Mouse (Mus musculus) heart, embryonic 13.5 days (tissue): ENCODE measurements at regions not wholly inside any gene's neighbourhood (a gene's known extent, or its start where the extent isn't known, plus 50 kb on each side); places are given as distances from the start of the nearest gene placed in this dataset.

Source experiments
- ATAC-seq: fragments of 200-750 bp; cut with Nextera tagmentation; 2 replicates; pipeline ENCODE4 v1.8.0; 2017; ENCODE audit warnings: moderate TSS enrichment; ENCODE audit not compliant: insufficient number of reproducible peaks, low FRiP score, low TSS enrichment; ENCODE audit errors: extremely low read depth
- H3K27ac ChIP-seq: fragments of 300-500 bp; sonication (generic); replicated peaks from 2 replicates; pipeline ENCODE4 v1.5.1; 2015; ENCODE audit warnings: moderate library complexity, mild to moderate bottlenecking, inconsistent platforms
- H3K27me3 ChIP-seq: fragments of 300-500 bp; sonication (generic); replicated peaks from 2 replicates; pipeline ENCODE4 v1.6.1; 2015; ENCODE audit warnings: mild to moderate bottlenecking, inconsistent platforms
- H3K36me3 ChIP-seq: fragments of 300-500 bp; sonication (generic); 2 replicates; pipeline ENCODE4 v1.6.1; 2015; ENCODE audit warnings: mild to moderate bottlenecking, inconsistent platforms
- H3K4me1 ChIP-seq: fragments of 300-500 bp; sonication (generic); 2 replicates; pipeline ENCODE4 v1.6.1; 2015; ENCODE audit warnings: inconsistent platforms
- H3K4me2 ChIP-seq: fragments of 300-500 bp; sonication (generic); 2 replicates; pipeline ENCODE4 v1.6.1; 2015; ENCODE audit warnings: inconsistent platforms, mild to moderate bottlenecking, moderate library complexity
- H3K4me3 ChIP-seq: fragments of 300-500 bp; sonication (generic); 2 replicates; pipeline ENCODE4 v1.5.1; 2015; ENCODE audit warnings: moderate library complexity, mild to moderate bottlenecking, inconsistent platforms
- H3K9ac ChIP-seq: fragments of 300-500 bp; sonication (generic); 2 replicates; pipeline ENCODE4 v1.6.1; 2015; ENCODE audit warnings: inconsistent platforms, mild to moderate bottlenecking, moderate library complexity
- H3K9me3 ChIP-seq: fragments of 300-500 bp; sonication (generic); 2 replicates; pipeline ENCODE4 v1.6.1; 2016; ENCODE audit warnings: inconsistent platforms
- WGBS: fragments of 180-500 bp; shearing (Covaris S2); methylation state at CpG from one replicate; pipeline ENCODE4 v1.1.7; 2015; ENCODE audit warnings: mixed read lengths; 5-methylcytosine and 5-hydroxymethylcytosine counted together

DNA sequence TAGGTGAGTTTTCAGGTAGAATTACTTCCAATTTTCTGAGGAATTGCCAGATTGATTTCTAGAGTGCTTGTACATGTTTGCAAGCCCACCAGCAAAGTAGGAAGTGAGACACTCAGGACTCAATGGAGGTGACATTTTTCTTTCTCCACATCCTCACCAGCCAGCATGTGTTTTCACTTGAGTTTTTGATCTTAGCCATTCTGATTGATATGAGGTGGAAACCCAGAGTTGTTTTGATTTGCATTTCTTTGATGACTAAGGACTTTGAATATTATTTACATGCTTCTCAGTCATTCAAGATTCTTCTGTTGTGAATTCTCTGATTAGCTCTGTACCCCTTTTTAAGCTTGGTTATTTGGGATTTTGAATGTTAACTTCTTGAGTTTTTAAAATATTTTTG lies 2650.2 kb downstream of the Gm37988 start:
- Histone ChIP-seq H3K27me3 (no peaks in the 10 kb centered on the region), H3K9me3 (no peaks in the 10 kb centered on the region), H3K27ac (no peak overlapping the region), H3K4me3 (no peak overlapping the region), H3K4me2 (no peak overlapping the region), H3K36me3 (no peaks in the 10 kb centered on the region), H3K9ac (no peak overlapping the region), H3K4me1 (no peaks in the 10 kb centered on the region)
- ATAC-seq: no peak

DNA sequence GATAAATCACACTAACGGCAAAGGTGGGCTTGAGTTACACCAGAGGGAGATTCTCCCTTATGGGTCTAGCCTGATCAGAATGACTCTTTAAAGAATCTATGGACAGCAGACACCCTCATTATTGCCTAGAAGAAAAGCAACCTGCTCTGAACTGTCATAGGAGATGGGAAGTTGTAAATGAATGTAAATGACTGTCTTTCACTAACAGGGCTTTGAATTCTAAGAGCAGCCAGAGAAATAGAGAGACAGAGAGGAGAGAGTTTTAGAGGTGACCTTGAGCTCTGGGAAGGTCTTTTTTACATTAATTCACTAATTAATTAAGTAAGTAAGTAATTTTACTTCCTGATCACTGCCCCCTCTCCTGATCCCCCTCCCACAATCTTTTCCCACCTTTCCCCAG lies 2686.4 kb downstream of the Gm37988 start:
- no peaks in the 10 kb centered on the region for H3K27me3 ChIP-seq
- 82% methylated on average over 1 of the region's 1 CpGs for WGBS
- no peak for ATAC-seq
- H3K27ac ChIP-seq: no peak overlapping the region
- H3K4me1 ChIP-seq: 0 out of 2 replicates have a peak, but pooled peaks cover 2% of the 10 kb centered on the region
- no peaks in the 10 kb centered on the region for H3K9me3 ChIP-seq
- no peak overlapping the region for H3K4me3 ChIP-seq
- no peak overlapping the region for H3K9ac ChIP-seq
- no peak overlapping the region for H3K4me2 ChIP-seq
- H3K36me3 ChIP-seq: no peaks in the 10 kb centered on the region

DNA sequence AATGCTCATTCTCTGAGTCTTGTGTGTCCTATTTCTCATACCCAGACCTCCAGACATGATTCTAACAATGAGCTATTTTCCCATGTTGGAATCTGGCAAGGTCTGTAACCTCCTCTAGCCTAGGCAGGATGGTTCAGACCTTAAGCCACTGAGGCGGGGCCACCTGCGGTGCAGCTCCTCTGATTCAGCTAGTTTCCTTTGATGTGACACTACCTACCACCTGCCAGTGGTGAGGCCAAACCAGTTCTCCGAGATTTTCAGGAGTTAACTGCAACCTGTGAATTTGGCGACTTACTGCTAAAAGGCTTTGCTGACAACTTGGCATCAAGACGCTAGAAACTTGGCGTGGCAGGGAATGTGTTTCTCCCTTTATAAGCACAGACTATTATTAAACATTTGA lies 2691.3 kb downstream of the Gm37988 start:
- Histone ChIP-seq H3K4me1 (0 out of 2 replicates have a peak, but pooled peaks cover 2% of the 10 kb centered on the region), H3K36me3 (no peaks in the 10 kb centered on the region), H3K4me2 (no peak overlapping the region), H3K9ac (no peak overlapping the region), H3K27ac (no peak overlapping the region), H3K9me3 (no peaks in the 10 kb centered on the region), H3K4me3 (no peak overlapping the region), H3K27me3 (no peaks in the 10 kb centered on the region)
- ATAC-seq: no peak
- 60% methylated on average over 6 of the region's 6 CpGs for WGBS

DNA sequence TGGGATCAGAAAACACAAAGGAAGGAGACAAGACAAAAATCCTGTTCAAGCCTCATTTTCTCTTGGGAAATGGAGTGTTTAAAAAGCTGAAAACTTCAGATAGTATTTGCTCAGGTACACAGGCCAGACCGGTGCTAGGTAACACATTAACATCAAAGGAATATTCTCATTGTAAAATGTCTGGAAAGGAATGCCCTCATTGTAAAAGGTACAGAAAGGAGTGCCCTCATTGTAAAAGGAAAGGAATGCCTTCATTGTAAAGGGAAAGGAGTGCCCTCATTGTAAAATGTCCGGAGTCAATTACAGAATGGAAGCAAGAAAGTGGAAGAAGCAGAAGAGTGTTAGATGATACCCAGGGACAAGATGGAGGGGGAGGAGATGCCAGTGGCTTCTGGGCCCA lies 2694.7 kb downstream of the Gm37988 start:
- Histone ChIP-seq H3K27me3 (no peaks in the 10 kb centered on the region), H3K9me3 (no peaks in the 10 kb centered on the region), H3K36me3 (no peaks in the 10 kb centered on the region), H3K4me1 (0 out of 2 replicates have a peak, but pooled peaks cover 2% of the 10 kb centered on the region), H3K4me3 (no peak overlapping the region), H3K27ac (no peak overlapping the region), H3K4me2 (no peak overlapping the region), H3K9ac (no peak overlapping the region)
- no peak for ATAC-seq
- WGBS: 82% methylated on average over 2 of the region's 2 CpGs

DNA sequence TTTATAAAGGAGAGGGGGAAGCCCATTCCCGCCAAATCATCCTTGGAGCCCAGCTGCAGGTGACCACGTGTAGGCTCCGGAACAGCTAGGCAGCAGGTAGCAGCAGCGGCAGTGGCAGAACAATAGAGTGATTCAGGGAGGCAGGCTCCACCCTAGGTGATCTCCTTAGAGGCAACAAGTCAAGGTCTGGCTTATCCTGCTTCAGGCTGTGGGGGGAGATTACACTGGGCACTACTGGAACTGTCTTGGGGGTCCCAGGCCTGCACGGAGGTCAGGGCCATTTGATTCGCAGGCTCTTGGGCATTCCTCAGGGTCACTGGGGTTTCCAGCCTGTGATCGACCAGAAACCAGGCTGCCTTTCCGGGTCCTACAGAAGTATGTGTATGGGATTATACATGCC lies 2711.1 kb downstream of the Gm37988 start:
- WGBS: 62% methylated on average over 8 of the region's 8 CpGs
- Histone ChIP-seq H3K36me3 (no peaks in the 10 kb centered on the region), H3K4me2 (no peak overlapping the region), H3K9me3 (no peaks in the 10 kb centered on the region), H3K27ac (no peak overlapping the region), H3K4me3 (no peak overlapping the region), H3K4me1 (no peaks in the 10 kb centered on the region), H3K9ac (no peak overlapping the region), H3K27me3 (no peaks in the 10 kb centered on the region)
- no peak for ATAC-seq

DNA sequence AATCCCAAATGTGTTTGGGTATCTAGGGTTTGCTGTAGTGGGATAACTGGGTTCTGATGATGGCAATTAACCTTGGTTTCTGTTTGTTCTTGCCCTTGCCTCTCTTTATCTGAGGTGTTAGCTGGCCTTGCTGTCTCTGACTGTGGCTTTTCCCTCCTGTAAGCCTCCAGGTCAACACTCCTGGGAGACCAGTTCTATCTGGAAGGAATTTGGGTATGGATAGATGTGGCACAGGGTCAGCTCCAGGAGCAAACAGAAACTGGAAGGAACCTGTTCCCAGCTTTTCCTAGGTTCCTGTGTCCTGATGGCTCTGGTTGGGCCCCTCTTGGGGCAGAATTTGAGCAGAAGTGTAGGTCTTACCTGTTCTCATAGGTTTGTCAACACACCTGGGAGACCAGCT lies 2725.8 kb downstream of the Gm37988 start:
- Histone ChIP-seq H3K9ac (no peak overlapping the region), H3K4me2 (no peak overlapping the region), H3K27me3 (no peaks in the 10 kb centered on the region), H3K9me3 (no peaks in the 10 kb centered on the region), H3K4me3 (no peak overlapping the region), H3K27ac (no peak overlapping the region), H3K4me1 (no peaks in the 10 kb centered on the region), H3K36me3 (no peaks in the 10 kb centered on the region)
- ATAC-seq: no peak

DNA sequence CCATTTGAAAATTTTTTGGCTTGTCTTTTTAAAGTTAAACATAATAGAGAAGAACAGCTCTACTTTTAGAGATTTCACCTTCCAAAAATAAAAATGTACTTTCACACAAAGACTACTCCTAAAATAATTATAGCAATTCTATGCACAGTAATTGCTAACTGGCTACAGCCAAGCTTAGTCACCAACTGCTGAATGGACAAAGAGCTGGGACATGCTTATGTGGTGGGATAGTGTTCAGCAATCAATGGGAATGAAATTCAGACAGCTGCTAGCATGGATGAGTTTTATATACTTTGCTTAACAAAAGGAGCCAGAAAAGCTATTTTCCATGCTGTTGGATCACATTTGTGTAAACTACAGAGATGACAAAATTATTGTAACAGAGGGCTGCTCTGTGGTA lies 2727.5 kb downstream of the Gm37988 start:
- Histone ChIP-seq H3K27me3 (no peaks in the 10 kb centered on the region), H3K4me3 (no peak overlapping the region), H3K4me1 (no peaks in the 10 kb centered on the region), H3K27ac (no peak overlapping the region), H3K4me2 (no peak overlapping the region), H3K9me3 (no peaks in the 10 kb centered on the region), H3K36me3 (no peaks in the 10 kb centered on the region), H3K9ac (no peak overlapping the region)
- no peak for ATAC-seq

DNA sequence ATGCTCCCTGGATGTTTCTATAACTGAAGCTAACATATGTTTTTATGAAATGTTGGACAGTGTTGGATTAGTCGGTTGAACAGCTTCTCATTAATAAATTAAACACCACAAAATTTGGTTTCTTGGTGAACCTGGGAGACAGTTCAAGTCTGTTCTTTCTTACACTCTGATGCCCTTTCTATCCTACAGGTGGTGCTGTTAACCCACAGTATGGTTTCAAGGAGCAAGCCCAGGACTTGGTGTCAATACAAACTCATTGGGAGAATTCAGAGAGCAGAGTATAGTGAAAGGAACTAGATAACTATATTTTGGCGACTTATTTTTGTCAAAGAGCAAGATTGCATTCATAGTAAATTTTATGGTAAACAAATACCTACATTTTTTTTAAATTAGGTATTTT lies 2735.8 kb downstream of the Gm37988 start:
- WGBS: 10% methylated on average over 2 of the region's 2 CpGs
- H3K9ac ChIP-seq: no peak overlapping the region
- H3K4me3 ChIP-seq: no peak overlapping the region
- no peak overlapping the region for H3K27ac ChIP-seq
- H3K4me1 ChIP-seq: no peaks in the 10 kb centered on the region
- no peaks in the 10 kb centered on the region for H3K27me3 ChIP-seq
- no peak for ATAC-seq
- no peak overlapping the region for H3K4me2 ChIP-seq
- no peaks in the 10 kb centered on the region for H3K36me3 ChIP-seq
- no peaks in the 10 kb centered on the region for H3K9me3 ChIP-seq

DNA sequence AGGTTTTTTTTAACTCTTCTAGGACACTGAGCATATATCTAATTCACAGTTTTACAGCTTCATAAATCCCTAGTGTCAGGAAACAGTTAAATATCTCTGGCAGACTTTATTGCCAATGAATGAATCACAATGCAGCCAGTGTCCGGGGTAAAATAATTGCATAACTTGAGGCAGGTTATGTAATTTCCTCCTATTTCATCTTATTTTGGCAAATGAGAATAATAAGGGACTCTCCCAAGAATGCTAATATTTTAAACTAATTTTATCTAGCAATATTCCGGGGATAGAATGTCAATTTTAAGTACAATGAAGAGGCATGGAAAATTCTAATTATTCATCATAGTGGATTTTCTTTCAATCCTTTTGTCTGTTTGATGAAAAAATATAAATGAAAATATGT lies 2740.6 kb downstream of the Gm37988 start:
- H3K9ac ChIP-seq: no peak overlapping the region
- no peaks in the 10 kb centered on the region for H3K36me3 ChIP-seq
- H3K4me3 ChIP-seq: no peak overlapping the region
- 65% methylated on average over 2 of the region's 2 CpGs for WGBS
- H3K4me2 ChIP-seq: no peak overlapping the region
- no peaks in the 10 kb centered on the region for H3K4me1 ChIP-seq
- no peaks in the 10 kb centered on the region for H3K27me3 ChIP-seq
- H3K9me3 ChIP-seq: no peaks in the 10 kb centered on the region
- no peak overlapping the region for H3K27ac ChIP-seq
- ATAC-seq: no peak

DNA sequence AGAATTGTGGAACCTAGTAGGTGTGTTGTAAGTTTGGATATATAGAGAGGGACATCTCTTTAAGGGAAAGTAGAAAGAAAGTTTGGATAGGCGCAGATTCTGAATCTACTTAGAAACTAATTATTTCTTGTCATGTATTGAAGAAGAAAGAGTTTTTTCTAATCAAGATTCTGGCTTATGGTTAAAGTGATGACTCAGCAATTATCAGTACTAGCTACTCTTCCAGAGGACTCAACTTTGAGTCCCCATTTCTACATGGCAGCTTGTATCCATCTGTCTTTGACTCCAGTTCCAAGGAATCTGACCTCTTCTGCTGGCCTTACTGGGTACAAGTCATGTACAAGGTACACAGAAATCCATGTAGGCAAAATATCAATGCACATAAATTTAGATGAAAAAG lies 2767.1 kb downstream of the Gm37988 start:
- WGBS: 85% methylated on average over 1 of the region's 1 CpGs
- H3K9ac ChIP-seq: no peak overlapping the region

DNA sequence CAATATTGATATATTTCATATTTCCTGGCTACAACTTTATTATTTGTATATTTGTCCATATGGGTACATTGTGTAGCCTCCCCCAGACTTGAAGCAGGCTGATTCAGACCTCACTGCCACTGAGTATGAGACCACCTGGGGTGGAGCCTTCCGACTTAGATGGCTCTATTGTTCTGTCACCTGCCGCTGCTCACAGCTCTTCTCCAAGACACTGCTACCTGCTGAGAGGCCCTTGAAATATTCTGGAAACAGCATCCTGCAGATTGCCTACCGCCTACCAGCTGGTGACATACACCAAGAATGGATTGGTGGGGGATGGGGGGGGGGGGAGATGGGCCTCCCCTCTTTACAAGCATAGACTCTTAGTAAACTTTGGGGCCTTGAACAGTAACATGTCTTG lies 2778.7 kb downstream of the Gm37988 start:
- no peak overlapping the region for H3K9ac ChIP-seq
- H3K4me3 ChIP-seq: no peak overlapping the region
- WGBS: 68% methylated on average over 3 of the region's 3 CpGs
- no peaks in the 10 kb centered on the region for H3K27me3 ChIP-seq
- H3K4me2 ChIP-seq: no peak overlapping the region
- H3K36me3 ChIP-seq: no peaks in the 10 kb centered on the region
- H3K9me3 ChIP-seq: 0 out of 2 replicates have a peak, but pooled peaks cover 2% of the 10 kb centered on the region
- no peaks in the 10 kb centered on the region for H3K4me1 ChIP-seq
- ATAC-seq: no peak
- no peak overlapping the region for H3K27ac ChIP-seq

More for the DNA sequence above, 2767.1 kb downstream of the Gm37988 start:
- ATAC-seq: no peak
- H3K4me3 ChIP-seq: no peak overlapping the region
- no peak overlapping the region for H3K27ac ChIP-seq
- no peak overlapping the region for H3K4me2 ChIP-seq
- no peaks in the 10 kb centered on the region for H3K27me3 ChIP-seq
- H3K4me1 ChIP-seq: no peaks in the 10 kb centered on the region
- H3K9me3 ChIP-seq: no peaks in the 10 kb centered on the region
- no peaks in the 10 kb centered on the region for H3K36me3 ChIP-seq

DNA sequence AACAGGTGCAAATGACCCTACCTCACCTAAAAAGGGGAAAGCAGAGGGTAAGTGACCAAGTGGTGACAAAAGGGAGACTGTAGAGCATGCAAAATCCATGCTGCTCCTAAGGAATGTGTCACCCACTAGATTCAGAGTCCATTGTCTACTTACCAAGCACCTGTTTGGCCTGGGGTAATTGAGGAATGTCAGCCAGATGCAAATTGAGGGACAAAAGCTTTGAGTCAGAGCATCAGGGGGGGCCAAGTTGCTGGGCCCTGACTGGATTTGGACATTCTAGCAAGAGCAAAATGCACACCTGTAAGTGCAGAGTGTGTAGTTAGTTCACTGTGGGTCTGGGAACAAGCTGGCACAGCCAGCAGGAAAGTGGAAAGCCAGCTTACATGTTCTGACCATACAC lies 2783.6 kb downstream of the Gm37988 start:
- ATAC-seq: no peak

More for the DNA sequence above, 2783.6 kb downstream of the Gm37988 start:
- Histone ChIP-seq H3K9ac (no peak overlapping the region), H3K4me3 (no peak overlapping the region), H3K36me3 (no peaks in the 10 kb centered on the region), H3K4me2 (no peak overlapping the region), H3K27ac (no peak overlapping the region), H3K9me3 (no peaks in the 10 kb centered on the region), H3K4me1 (no peaks in the 10 kb centered on the region), H3K27me3 (no peaks in the 10 kb centered on the region)
